Mouse (Mus musculus): ENCODE data around the gene Ptgis.

DNA sequence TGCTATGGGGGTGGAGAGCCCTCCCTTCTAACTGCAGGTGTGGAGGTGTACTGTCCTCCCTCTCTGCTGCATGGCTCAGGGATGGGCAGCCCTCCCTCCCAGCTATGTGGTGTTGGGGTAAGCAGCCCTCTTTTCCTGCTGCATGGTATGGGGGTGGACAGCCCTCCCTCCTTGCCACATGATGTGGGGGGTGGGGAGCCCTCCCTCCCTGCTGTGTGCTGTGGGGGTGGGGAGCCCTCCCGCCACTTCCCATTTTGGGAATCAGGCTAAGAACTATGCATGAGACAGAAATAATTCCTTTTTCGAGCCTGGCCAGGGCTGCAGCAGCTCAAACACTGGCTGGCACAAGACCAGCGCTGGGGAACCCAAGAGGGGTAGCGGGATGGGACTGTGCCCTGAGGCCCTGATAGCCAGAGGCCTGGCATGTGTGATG, 84.8 kb downstream of the Ptgis start:
- no peak for TF ChIP-seq POLR2A (IDR thresholded peaks at IDR 0.05; ENCODE audit: insufficient read depth, low read depth, low read length)
- TF ChIP-seq CTCF (IDR thresholded peaks at IDR 0.05): no peak
- TF ChIP-seq EP300 (IDR thresholded peaks at IDR 0.05; ENCODE audit: insufficient read depth, low read depth, low read length): no peak
